Mouse (Mus musculus) midbrain, embryonic 13.5 days (tissue): ENCODE measurements at regions not wholly inside any gene's neighbourhood (a gene's known extent, or its start where the extent isn't known, plus 50 kb on each side); places are given as distances from the start of the nearest gene placed in this dataset.

Experiments used
- ATAC-seq: fragments of 200-750 bp; cut with Nextera tagmentation; 2 replicates; pipeline ENCODE4 v1.8.0; 2017; ENCODE audit warnings: mild to moderate bottlenecking, moderate TSS enrichment, moderate library complexity
- H3K27ac ChIP-seq: fragments of 300-500 bp; sonication (generic); 2 replicates; pipeline ENCODE4 v1.5.1; 2015; ENCODE audit warnings: inconsistent platforms, mild to moderate bottlenecking, moderate library complexity
- H3K27me3 ChIP-seq: fragments of 300-500 bp; sonication (generic); 2 replicates; pipeline ENCODE4 v1.6.1; 2015; ENCODE audit warnings: mild to moderate bottlenecking, inconsistent platforms
- H3K36me3 ChIP-seq: fragments of 300-500 bp; sonication (generic); 2 replicates; pipeline ENCODE4 v1.6.1; 2015; ENCODE audit warnings: mild to moderate bottlenecking, inconsistent platforms
- H3K4me1 ChIP-seq: fragments of 300-500 bp; sonication (generic); replicated peaks from 2 replicates; pipeline ENCODE4 v1.6.1; 2015; ENCODE audit warnings: inconsistent platforms
- H3K4me2 ChIP-seq: fragments of 300-500 bp; sonication (generic); replicated peaks from 2 replicates; pipeline ENCODE4 v1.6.1; 2015; ENCODE audit warnings: moderate library complexity, mild to moderate bottlenecking, inconsistent platforms
- H3K4me3 ChIP-seq: fragments of 300-500 bp; sonication (generic); replicated peaks from 2 replicates; pipeline ENCODE4 v1.5.1; 2015; ENCODE audit warnings: mild to moderate bottlenecking, inconsistent platforms
- H3K9ac ChIP-seq: fragments of 300-500 bp; sonication (generic); replicated peaks from 2 replicates; pipeline ENCODE4 v1.6.1; 2015; ENCODE audit warnings: mild to moderate bottlenecking, inconsistent platforms
- H3K9me3 ChIP-seq: fragments of 300-500 bp; sonication (generic); 2 replicates; pipeline ENCODE4 v1.6.1; 2016; ENCODE audit warnings: mild to moderate bottlenecking, inconsistent platforms
- WGBS: fragments of 180-500 bp; shearing (Covaris S2); methylation state at CpG from one replicate; pipeline ENCODE4 v1.1.7; 2015; 5-methylcytosine and 5-hydroxymethylcytosine counted together

GRCm38 (mm10) chr15:67788587-67788986, 1287.9 kb upstream of the Lrrc6 start:
- Histone ChIP-seq H3K27me3 (no peaks in the 10 kb centered on the region), H3K9ac (no peak overlapping the region), H3K4me3 (no peak overlapping the region)

GRCm38 (mm10) chr15:67785583-67785982, 1284.9 kb upstream of the Lrrc6 start:
- ATAC-seq, result no peak
- H3K27me3 ChIP-seq, result no peaks in the 10 kb centered on the region
- no peaks in the 10 kb centered on the region for H3K36me3 ChIP-seq
- H3K9ac ChIP-seq, result no peak overlapping the region
- H3K27ac ChIP-seq, result no peak overlapping the region
- 70% methylated on average over 2 of the region's 2 CpGs for WGBS
- no peaks in the 10 kb centered on the region for H3K4me1 ChIP-seq
- no peak overlapping the region for H3K4me3 ChIP-seq
- no peak overlapping the region for H3K4me2 ChIP-seq
- H3K9me3 ChIP-seq, result no peaks in the 10 kb centered on the region

More at GRCm38 (mm10) chr15:67788587-67788986, 1287.9 kb upstream of the Lrrc6 start:
- Histone ChIP-seq H3K4me2 (no peak overlapping the region), H3K36me3 (no peaks in the 10 kb centered on the region), H3K27ac (no peak overlapping the region), H3K9me3 (no peaks in the 10 kb centered on the region), H3K4me1 (no peaks in the 10 kb centered on the region)
- ATAC-seq, result no peak

- Histone ChIP-seq H3K4me3 (no peak overlapping the region), H3K36me3 (no peaks in the 10 kb centered on the region), H3K27ac (no peak overlapping the region), H3K9ac (no peak overlapping the region), H3K9me3 (no peaks in the 10 kb centered on the region), H3K27me3 (no peaks in the 10 kb centered on the region), H3K4me1 (no peaks in the 10 kb centered on the region), H3K4me2 (no peak overlapping the region)
- WGBS, result 89% methylated on average over 1 of the region's 1 CpGs
- no peak for ATAC-seq
These were observed 1283.0 kb upstream of the Lrrc6 start for GRCm38 (mm10) chr15:67783754-67784153.

GRCm38 (mm10) chr15:67782505-67782904, 1281.8 kb upstream of the Lrrc6 start:
- H3K9me3 ChIP-seq, result no peaks in the 10 kb centered on the region
- H3K4me2 ChIP-seq, result no peak overlapping the region
- no peaks in the 10 kb centered on the region for H3K36me3 ChIP-seq
- no peak overlapping the region for H3K9ac ChIP-seq
- ATAC-seq, result no peak
- H3K27ac ChIP-seq, result no peak overlapping the region
- no peaks in the 10 kb centered on the region for H3K27me3 ChIP-seq
- H3K4me3 ChIP-seq, result no peak overlapping the region
- H3K4me1 ChIP-seq, result no peaks in the 10 kb centered on the region
- WGBS, result 88% methylated on average over 4 of the region's 4 CpGs

GRCm38 (mm10) chr15:67780856-67781255, 1280.1 kb upstream of the Lrrc6 start:
- 82% methylated on average over 2 of the region's 2 CpGs for WGBS
- Histone ChIP-seq H3K27me3 (no peaks in the 10 kb centered on the region), H3K27ac (no peak overlapping the region), H3K4me2 (no peak overlapping the region), H3K36me3 (no peaks in the 10 kb centered on the region), H3K4me3 (no peak overlapping the region), H3K4me1 (no peaks in the 10 kb centered on the region), H3K9ac (no peak overlapping the region), H3K9me3 (no peaks in the 10 kb centered on the region)
- ATAC-seq, result no peak

- Histone ChIP-seq H3K9me3 (no peaks in the 10 kb centered on the region), H3K9ac (no peak overlapping the region), H3K27me3 (no peaks in the 10 kb centered on the region), H3K36me3 (no peaks in the 10 kb centered on the region), H3K4me2 (no peak overlapping the region), H3K4me1 (no peaks in the 10 kb centered on the region), H3K4me3 (no peak overlapping the region), H3K27ac (no peak overlapping the region)
- 75% methylated on average over 3 of the region's 3 CpGs for WGBS
- no peak for ATAC-seq
These were observed 1266.9 kb upstream of the Lrrc6 start for GRCm38 (mm10) chr15:67767624-67768023.

- WGBS, result 62% methylated on average over 4 of the region's 4 CpGs
- Histone ChIP-seq H3K4me1 (no peaks in the 10 kb centered on the region), H3K27me3 (no peaks in the 10 kb centered on the region), H3K27ac (no peak overlapping the region), H3K9me3 (no peaks in the 10 kb centered on the region), H3K36me3 (no peaks in the 10 kb centered on the region), H3K4me2 (no peak overlapping the region), H3K9ac (no peak overlapping the region), H3K4me3 (no peak overlapping the region)
- no peak for ATAC-seq
These were observed 1258.5 kb upstream of the Lrrc6 start for GRCm38 (mm10) chr15:67759221-67759620.

GRCm38 (mm10) chr15:67750582-67750981, 1249.9 kb upstream of the Lrrc6 start:
- H3K4me1 ChIP-seq, result 0 out of 2 replicates have a peak, but pooled peaks cover 4% of the 10 kb centered on the region

GRCm38 (mm10) chr15:67743332-67743731, 1242.6 kb upstream of the Lrrc6 start:
- Histone ChIP-seq H3K27ac (no peak overlapping the region), H3K4me2 (no peak overlapping the region), H3K9me3 (no peaks in the 10 kb centered on the region), H3K27me3 (no peaks in the 10 kb centered on the region), H3K4me3 (no peak overlapping the region), H3K9ac (no peak overlapping the region), H3K36me3 (no peaks in the 10 kb centered on the region), H3K4me1 (no peaks in the 10 kb centered on the region)
- ATAC-seq, result no peak
- 65% methylated on average over 2 of the region's 2 CpGs for WGBS

More at GRCm38 (mm10) chr15:67750582-67750981, 1249.9 kb upstream of the Lrrc6 start:
- H3K4me2 ChIP-seq, result no peak overlapping the region
- H3K9ac ChIP-seq, result no peak overlapping the region
- ATAC-seq, result no peak
- H3K27ac ChIP-seq, result no peak overlapping the region
- H3K36me3 ChIP-seq, result no peaks in the 10 kb centered on the region
- H3K9me3 ChIP-seq, result no peaks in the 10 kb centered on the region
- H3K27me3 ChIP-seq, result no peaks in the 10 kb centered on the region
- no peak overlapping the region for H3K4me3 ChIP-seq

GRCm38 (mm10) chr15:67732988-67733387, 1232.3 kb upstream of the Lrrc6 start:
- H3K9ac ChIP-seq, result no peak overlapping the region
- H3K27ac ChIP-seq, result no peak overlapping the region
- no peaks in the 10 kb centered on the region for H3K4me1 ChIP-seq
- WGBS, result 87% methylated on average over 1 of the region's 1 CpGs
- ATAC-seq, result no peak
- H3K27me3 ChIP-seq, result no peaks in the 10 kb centered on the region
- no peaks in the 10 kb centered on the region for H3K36me3 ChIP-seq
- H3K4me3 ChIP-seq, result no peak overlapping the region
- no peaks in the 10 kb centered on the region; the same call in 1 of the 2 replicates for H3K9me3 ChIP-seq
- no peak overlapping the region for H3K4me2 ChIP-seq

- Histone ChIP-seq H3K27ac (no peak overlapping the region), H3K4me2 (no peak overlapping the region), H3K9ac (no peak overlapping the region), H3K27me3 (no peaks in the 10 kb centered on the region), H3K9me3 (no peaks in the 10 kb centered on the region; the same call in 1 of the 2 replicates), H3K4me3 (no peak overlapping the region), H3K4me1 (no peaks in the 10 kb centered on the region), H3K36me3 (no peaks in the 10 kb centered on the region)
- WGBS, result 69% methylated on average over 8 of the region's 8 CpGs
- peak; percentile 53; the same call in 1 of the 2 replicates for ATAC-seq
These were observed 1228.8 kb upstream of the Lrrc6 start for GRCm38 (mm10) chr15:67729492-67729891.

GRCm38 (mm10) chr15:67725239-67725638, 1224.5 kb upstream of the Lrrc6 start:
- Histone ChIP-seq H3K27ac (no peak overlapping the region), H3K4me1 (no peaks in the 10 kb centered on the region), H3K27me3 (no peaks in the 10 kb centered on the region), H3K4me3 (no peak overlapping the region), H3K9ac (no peak overlapping the region), H3K4me2 (no peak overlapping the region), H3K9me3 (no peaks in the 10 kb centered on the region), H3K36me3 (no peaks in the 10 kb centered on the region)
- 88% methylated on average over 5 of the region's 5 CpGs for WGBS
- ATAC-seq, result no peak

GRCm38 (mm10) chr15:67714203-67714602, 1213.5 kb upstream of the Lrrc6 start:
- Histone ChIP-seq H3K4me1 (no peaks in the 10 kb centered on the region), H3K9me3 (no peaks in the 10 kb centered on the region), H3K4me3 (no peak overlapping the region), H3K27ac (no peak overlapping the region), H3K9ac (no peak overlapping the region), H3K27me3 (no peaks in the 10 kb centered on the region), H3K36me3 (no peaks in the 10 kb centered on the region), H3K4me2 (no peak overlapping the region)
- no peak for ATAC-seq
- WGBS, result 69% methylated on average over 3 of the region's 3 CpGs
